Mouse (Mus musculus): ENCODE data around the gene Krtap19-4. TPM values are rescaled to one million over a fixed set of nuclear protein-coding genes. Genes with fewer than 3 reads are reported as not detected.

Krtap19-4 gene
- not detected for total RNA-seq (2023)

DNA sequence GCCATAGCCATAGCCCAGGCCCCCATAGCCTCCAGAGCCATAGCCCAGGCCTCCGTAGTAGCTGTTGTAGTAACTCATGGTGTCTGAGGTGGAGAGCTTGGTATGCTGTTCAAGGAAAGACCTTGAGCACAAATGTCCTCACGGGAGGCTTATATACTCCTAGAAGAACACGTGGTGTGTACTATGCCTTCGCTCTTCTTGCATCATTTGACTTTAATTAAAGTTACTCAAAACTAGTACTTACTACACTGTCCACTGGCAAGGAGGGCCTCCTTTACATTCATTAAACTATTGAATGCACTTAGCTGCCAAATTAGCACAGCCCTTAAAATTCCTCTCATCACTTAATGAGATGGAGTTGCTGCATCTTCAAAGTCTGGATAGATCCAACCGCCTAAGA, at the start of gene Krtap19-4:
Gene Krtap19-4 (minus strand): TSS at position 101 of the 400 bp plus-strand sequence.

DNA sequence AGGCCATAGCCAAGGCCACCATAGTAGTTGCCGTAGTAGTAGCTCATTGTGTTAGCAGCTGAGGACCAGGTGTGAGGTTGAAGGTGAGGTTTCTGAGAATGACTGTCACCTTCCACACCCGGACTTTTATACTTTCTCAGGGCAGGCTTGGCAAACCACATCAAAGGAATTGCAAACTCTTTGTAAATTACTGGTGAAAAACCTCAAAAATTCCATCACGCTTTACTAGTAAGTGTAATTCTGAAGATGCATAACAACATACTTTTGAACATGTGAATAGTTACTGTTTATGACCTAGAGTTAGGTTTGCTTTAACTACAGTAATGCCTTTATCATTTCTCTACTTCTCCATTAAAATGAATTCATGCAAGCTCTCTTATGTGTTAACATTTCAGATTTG, 47.3 kb upstream of the Krtap19-4 start, which contains the start of gene Krtap19-9b:
Gene Krtap19-9b (minus strand): TSS at position 101 of the 400 bp plus-strand sequence.

DNA sequence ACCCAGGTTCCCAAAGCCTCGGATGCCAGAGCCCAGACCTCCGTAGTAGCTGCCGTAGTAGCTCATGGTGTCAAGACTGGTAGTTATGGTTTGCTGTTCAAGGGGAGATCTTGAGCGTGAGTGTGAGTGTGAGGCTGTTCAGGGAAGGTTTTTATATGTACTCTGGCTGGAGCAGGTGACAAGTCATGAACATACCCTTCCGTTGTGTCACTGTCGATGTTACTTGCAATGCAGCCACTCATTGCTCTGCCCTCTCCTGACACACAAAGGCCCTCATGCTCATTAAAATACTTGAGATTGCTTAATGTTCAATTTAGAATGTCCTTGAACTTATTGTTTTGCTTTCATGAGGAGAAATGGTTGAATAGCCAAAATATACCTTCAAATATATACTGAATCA, 11.5 kb upstream of the Krtap19-4 start, which contains the start of gene Krtap19-5:
Gene Krtap19-5 (minus strand): TSS at position 101 of the 400 bp plus-strand sequence.

DNA sequence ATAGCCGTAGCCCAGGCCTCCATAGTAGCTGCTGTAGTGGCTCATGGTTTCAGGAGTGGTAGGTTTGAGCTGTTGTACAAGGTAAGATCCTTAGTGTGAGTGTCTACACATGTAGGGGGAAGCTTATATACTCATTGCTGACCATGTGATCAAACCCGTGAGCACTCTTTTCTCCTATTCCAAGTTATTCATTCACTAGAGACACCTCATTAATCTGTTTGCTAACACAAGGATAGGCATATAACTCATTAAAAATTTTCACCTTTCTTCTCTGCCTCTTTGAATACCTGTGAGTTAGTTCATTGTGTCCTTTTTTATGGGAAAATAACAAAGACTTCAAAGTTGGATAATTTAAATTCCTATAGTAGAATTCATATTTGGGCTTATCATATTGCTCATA, 7.0 kb downstream of the Krtap19-4 start, which contains the start of gene Krtap19-3:
Gene Krtap19-3 (minus strand): TSS at position 101 of the 400 bp plus-strand sequence.

DNA sequence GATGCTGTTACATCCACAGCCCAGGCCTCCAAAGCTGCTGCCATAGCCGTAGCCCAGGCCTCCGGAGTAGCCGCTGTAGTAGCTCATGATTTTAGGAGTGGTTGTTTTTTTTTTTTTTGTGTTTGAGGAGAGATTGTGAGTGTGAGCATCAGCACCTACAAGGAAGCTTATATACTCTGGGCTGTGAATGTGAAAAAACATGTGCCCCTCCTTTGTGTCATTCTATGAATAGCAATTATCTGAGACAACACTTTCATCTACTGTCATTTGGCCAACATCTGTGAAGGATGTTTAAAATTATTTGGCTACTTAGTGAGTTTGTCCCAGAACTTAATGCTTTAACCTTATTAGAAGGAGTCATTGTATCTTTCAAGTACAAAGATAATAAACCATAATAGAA, 10.7 kb downstream of the Krtap19-4 start, which contains the start of gene Krtap19-2:
Gene Krtap19-2 (minus strand): TSS at position 101 of the 400 bp plus-strand sequence.

DNA sequence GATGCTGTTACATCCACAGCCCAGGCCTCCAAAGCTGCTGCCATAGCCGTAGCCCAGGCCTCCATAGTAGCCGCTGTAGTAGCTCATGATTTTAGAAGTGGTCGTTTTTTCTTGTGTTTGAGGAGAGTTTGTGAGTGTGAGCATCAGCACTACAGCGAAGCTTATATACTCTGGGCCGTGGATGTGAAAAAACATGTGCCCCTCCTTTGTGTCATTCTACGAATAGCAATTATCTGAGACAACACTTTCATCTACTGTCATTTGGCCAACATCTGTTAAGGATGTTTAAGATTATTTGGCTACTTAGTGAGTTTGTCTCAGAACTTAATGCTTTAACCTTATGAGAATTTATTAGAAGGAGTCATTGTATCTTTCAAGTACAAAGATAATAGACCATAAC, 15.6 kb downstream of the Krtap19-4 start, which contains the start of gene Krtap19-1:
Gene Krtap19-1 (minus strand): TSS at position 101 of the 400 bp plus-strand sequence.

Other genes starting within 250 kb of the Krtap19-4 start
- not detected for gene Krtap26-1, start 237.3 kb downstream of the Krtap19-4 start, total RNA-seq (2023)
- not detected for gene Krtap27-1, start 213.4 kb downstream of the Krtap19-4 start, total RNA-seq (2023)
- not detected for gene 2310061N02Rik, start 177.1 kb downstream of the Krtap19-4 start, total RNA-seq (2023)
- gene Krtap13-1, start 156.2 kb downstream of the Krtap19-4 start, total RNA-seq (2023): not detected
- gene Krtap13, start 133.5 kb downstream of the Krtap19-4 start, total RNA-seq (2023): not detected
- gene 2310034C09Rik, start 126.2 kb downstream of the Krtap19-4 start, total RNA-seq (2023): not detected
- gene 2310057N15Rik, start 110.9 kb downstream of the Krtap19-4 start, total RNA-seq (2023): not detected
- not detected for gene Gm5965, start 107.2 kb downstream of the Krtap19-4 start, total RNA-seq (2023)
- gene Gm20741, start 72.9 kb downstream of the Krtap19-4 start, total RNA-seq (2023): not detected
- gene Krtap15, start 64.9 kb downstream of the Krtap19-4 start, total RNA-seq (2023): not detected
- not detected for gene Krtap14, start 58.9 kb downstream of the Krtap19-4 start, total RNA-seq (2023)
- not detected for gene Krtap19-1, start 15.7 kb downstream of the Krtap19-4 start, total RNA-seq (2023)
- not detected for gene Krtap19-2, start 10.8 kb downstream of the Krtap19-4 start, total RNA-seq (2023)
- gene Krtap19-3, start 7.1 kb downstream of the Krtap19-4 start, total RNA-seq (2023): not detected
- not detected for gene Krtap19-5, start 11.4 kb upstream of the Krtap19-4 start, total RNA-seq (2023)
- gene Krtap19-9b, start 47.2 kb upstream of the Krtap19-4 start, total RNA-seq (2023): not detected
- not detected for gene Krtap16-3, start 77.8 kb upstream of the Krtap19-4 start, total RNA-seq (2023)
- not detected for gene Krtap22-2, start 125.7 kb upstream of the Krtap19-4 start, total RNA-seq (2023)
- gene Gm10229, start 130.2 kb upstream of the Krtap19-4 start, total RNA-seq (2023): not detected
- gene Krtap6-1, start 146.6 kb upstream of the Krtap19-4 start, total RNA-seq (2023): not detected
- gene Gm10228, start 156.4 kb upstream of the Krtap19-4 start, total RNA-seq (2023): not detected
- gene Krtap6-5, start 162.8 kb upstream of the Krtap19-4 start, total RNA-seq (2023): not detected
- not detected for gene 1110025L11Rik, start 178.9 kb upstream of the Krtap19-4 start, total RNA-seq (2023)
- gene Krtap6-3, start 198.9 kb upstream of the Krtap19-4 start, total RNA-seq (2023): not detected

All from T-cell, adult 66 days (primary cell).